Mouse (Mus musculus): Measurements from ENCODE around the gene Ndufa4. TPM values are rescaled to one million over a fixed set of nuclear protein-coding genes. Genes with fewer than 3 reads are reported as not detected.
"Not testable (repeated sequence)": the region's sequence is repeated elsewhere in the genome, so short reads cannot be mapped to it uniquely, and the experiment has no call there.

Gene Ndufa4
- 827 and 904 TPM in 2 replicates for polyA plus RNA-seq (2015; fragmentation: Nextera tagmentation; extraction: Ambion mirVana)

GRCm38 (mm10) chr6:11907269-11908032 lies at the start of gene Ndufa4, which contains the start of gene Phf14:
Gene Ndufa4, minus strand, starts transcription at chr6:11907497.
Gene Phf14, plus strand, starts transcription at chr6:11907809.
- Histone ChIP-seq H3K27ac (peak within 1 kb of the TSS; percentile 20), H3K4me3 (peak within 1 kb of the TSS; percentile 80), H3K4me2 (peak within 1 kb of the TSS; percentile 75), H3K9ac (peak within 1 kb of the TSS; percentile 84), H3K4me1 (peaks cover 23% of the 10 kb centered on the region), H3K36me3 (ENCODE audit: poor library complexity, severe bottlenecking) (peaks cover 24% of the 10 kb centered on the region), H3K9me3 (replicated peaks) (no peaks in the 10 kb centered on the region), H3K27me3 (no peaks in the 10 kb centered on the region)
- peak; percentile 98 for ATAC-seq
- WGBS = under 1% methylated on average over 59 of the region's 59 CpGs

- H3K4me2 ChIP-seq = no peak overlapping the region
- no peaks in the 10 kb centered on the region for H3K4me1 ChIP-seq
- no peak overlapping the region for H3K27ac ChIP-seq
- H3K9me3 ChIP-seq (replicated peaks) = no peaks in the 10 kb centered on the region
- no peak overlapping the region for H3K4me3 ChIP-seq
- no peak for ATAC-seq
- H3K27me3 ChIP-seq = no peaks in the 10 kb centered on the region
- peaks cover 26% of the 10 kb centered on the region for H3K36me3 ChIP-seq (ENCODE audit: poor library complexity, severe bottlenecking)
- H3K9ac ChIP-seq = no peak overlapping the region
- WGBS = 90% methylated on average over 1 of the region's 1 CpGs
These were observed 40.8 kb upstream of the Ndufa4 start for GRCm38 (mm10) chr6:11948100-11948499.

- no peak overlapping the region for H3K4me2 ChIP-seq
These were observed 34.8 kb upstream of the Ndufa4 start for GRCm38 (mm10) chr6:11942089-11942488.

GRCm38 (mm10) chr6:11940895-11941294 lies 33.6 kb upstream of the Ndufa4 start:
- no peak for ATAC-seq
- H3K9ac ChIP-seq = no peak overlapping the region
- H3K4me3 ChIP-seq = no peak overlapping the region
- no peaks in the 10 kb centered on the region for H3K9me3 ChIP-seq (replicated peaks)
- peaks cover 34% of the 10 kb centered on the region for H3K36me3 ChIP-seq (ENCODE audit: poor library complexity, severe bottlenecking)
- H3K4me1 ChIP-seq = no peaks in the 10 kb centered on the region
- no peak overlapping the region for H3K27ac ChIP-seq
- no peaks in the 10 kb centered on the region for H3K27me3 ChIP-seq
- no peak overlapping the region for H3K4me2 ChIP-seq

More at GRCm38 (mm10) chr6:11942089-11942488, 34.8 kb upstream of the Ndufa4 start:
- Histone ChIP-seq H3K9me3 (replicated peaks) (no peaks in the 10 kb centered on the region), H3K4me1 (no peaks in the 10 kb centered on the region), H3K4me3 (no peak overlapping the region), H3K27ac (no peak overlapping the region), H3K36me3 (ENCODE audit: poor library complexity, severe bottlenecking) (peaks cover 37% of the 10 kb centered on the region), H3K27me3 (no peaks in the 10 kb centered on the region), H3K9ac (no peak overlapping the region)
- WGBS = 95% methylated on average over 4 of the region's 4 CpGs
- no peak for ATAC-seq

- ATAC-seq = no peak
- no peaks in the 10 kb centered on the region for H3K9me3 ChIP-seq (replicated peaks)
- H3K27ac ChIP-seq = no peak overlapping the region
- WGBS = 94% methylated on average over 7 of the region's 7 CpGs
- H3K9ac ChIP-seq = no peak overlapping the region
- H3K4me3 ChIP-seq = no peak overlapping the region
- H3K27me3 ChIP-seq = no peaks in the 10 kb centered on the region
- H3K4me2 ChIP-seq = no peak overlapping the region
- peaks cover 9% of the 10 kb centered on the region for H3K4me1 ChIP-seq
- H3K36me3 ChIP-seq (ENCODE audit: poor library complexity, severe bottlenecking) = peaks cover 18% of the 10 kb centered on the region
These were observed 26.1 kb upstream of the Ndufa4 start for GRCm38 (mm10) chr6:11933403-11933802.

GRCm38 (mm10) chr6:11927485-11927884 lies 20.2 kb upstream of the Ndufa4 start:
- Histone ChIP-seq H3K4me2 (peak overlapping the region; percentile 77), H3K4me1 (peaks cover 32% of the 10 kb centered on the region), H3K27me3 (no peaks in the 10 kb centered on the region), H3K36me3 (ENCODE audit: poor library complexity, severe bottlenecking) (peaks cover 17% of the 10 kb centered on the region), H3K4me3 (peak overlapping the region; percentile 82), H3K9me3 (replicated peaks) (no peaks in the 10 kb centered on the region), H3K27ac (no peak overlapping the region), H3K9ac (peak overlapping the region; percentile 96; the same call in 1 of the 2 replicates)
- 88% methylated on average over 6 of the region's 6 CpGs for WGBS
- no peak for ATAC-seq

- H3K4me2 ChIP-seq = peak overlapping the region; percentile 77
- peaks cover 17% of the 10 kb centered on the region for H3K36me3 ChIP-seq (ENCODE audit: poor library complexity, severe bottlenecking)
- no peaks in the 10 kb centered on the region for H3K27me3 ChIP-seq
- H3K9me3 ChIP-seq (replicated peaks) = no peaks in the 10 kb centered on the region
- H3K9ac ChIP-seq = peak overlapping the region; percentile 96
- H3K4me1 ChIP-seq = peaks cover 32% of the 10 kb centered on the region
- 0% methylated on average over 31 of the region's 40 CpGs for WGBS
- H3K4me3 ChIP-seq = peak overlapping the region; percentile 82
- peak overlapping the region; percentile 98 for H3K27ac ChIP-seq
- peak; percentile 90 for ATAC-seq
These were observed 18.8 kb upstream of the Ndufa4 start for GRCm38 (mm10) chr6:11926082-11926595.

- no peaks in the 10 kb centered on the region for H3K27me3 ChIP-seq
- peak; percentile 98 for ATAC-seq
- peak overlapping the region; percentile 82 for H3K4me3 ChIP-seq
- peak overlapping the region; percentile 98 for H3K27ac ChIP-seq
- H3K36me3 ChIP-seq (ENCODE audit: poor library complexity, severe bottlenecking) = peaks cover 17% of the 10 kb centered on the region
- H3K9ac ChIP-seq = peak overlapping the region; percentile 96
- under 1% methylated on average over 20 of the region's 20 CpGs for WGBS
- peaks cover 32% of the 10 kb centered on the region for H3K4me1 ChIP-seq
- H3K4me2 ChIP-seq = peak overlapping the region; percentile 77
- no peaks in the 10 kb centered on the region for H3K9me3 ChIP-seq (replicated peaks)
These were observed 18.3 kb upstream of the Ndufa4 start for GRCm38 (mm10) chr6:11925496-11926041.

GRCm38 (mm10) chr6:11908170-11908569 lies 873 bp upstream of the Ndufa4 start:
- Histone ChIP-seq H3K9ac (peak overlapping the region; percentile 84), H3K4me2 (peak overlapping the region; percentile 75), H3K36me3 (ENCODE audit: poor library complexity, severe bottlenecking) (peaks cover 16% of the 10 kb centered on the region), H3K27me3 (no peaks in the 10 kb centered on the region), H3K4me1 (peaks cover 23% of the 10 kb centered on the region), H3K27ac (no peak overlapping the region), H3K9me3 (replicated peaks) (no peaks in the 10 kb centered on the region), H3K4me3 (peak overlapping the region; percentile 80)
- ATAC-seq = 0 out of 2 replicates have a peak, but pooled peaks have one; percentile 5
- WGBS = 24% methylated on average over 7 of the region's 7 CpGs

GRCm38 (mm10) chr6:11906890-11907268 lies 418 bp downstream of the Ndufa4 start:
- Histone ChIP-seq H3K4me1 (peaks cover 23% of the 10 kb centered on the region), H3K9ac (peak overlapping the region; percentile 84), H3K9me3 (replicated peaks) (no peaks in the 10 kb centered on the region), H3K36me3 (ENCODE audit: poor library complexity, severe bottlenecking) (peaks cover 29% of the 10 kb centered on the region), H3K4me2 (peak overlapping the region; percentile 75), H3K4me3 (peak overlapping the region; percentile 80), H3K27me3 (no peaks in the 10 kb centered on the region), H3K27ac (peak overlapping the region; percentile 20; the same call in 1 of the 2 replicates)
- ATAC-seq = peak; percentile 48; the same call in 1 of the 2 replicates
- 2% methylated on average over 5 of the region's 5 CpGs for WGBS

GRCm38 (mm10) chr6:11900809-11901310 lies 6.4 kb downstream of the Ndufa4 start:
- WGBS = 90% methylated on average over 4 of the region's 4 CpGs
- no peaks in the 10 kb centered on the region for H3K9me3 ChIP-seq (replicated peaks)
- H3K27ac ChIP-seq = no peak overlapping the region
- H3K27me3 ChIP-seq = no peaks in the 10 kb centered on the region
- H3K9ac ChIP-seq = no peak overlapping the region
- H3K36me3 ChIP-seq (ENCODE audit: poor library complexity, severe bottlenecking) = peaks cover 53% of the 10 kb centered on the region
- no peak overlapping the region for H3K4me2 ChIP-seq
- H3K4me3 ChIP-seq = no peak overlapping the region
- no peak for ATAC-seq
- peaks cover 5% of the 10 kb centered on the region for H3K4me1 ChIP-seq

- WGBS = no CpG with 5 or more reads among the region's 2 CpGs
- not testable (repeated sequence) for H3K4me3 ChIP-seq; H3K36me3 ChIP-seq (ENCODE audit: poor library complexity, severe bottlenecking); H3K9me3 ChIP-seq (replicated peaks); H3K27me3 ChIP-seq; H3K9ac ChIP-seq; H3K27ac ChIP-seq; ATAC-seq; H3K4me2 ChIP-seq; H3K4me1 ChIP-seq
These were observed 31.9 kb downstream of the Ndufa4 start for GRCm38 (mm10) chr6:11875364-11875763.
